Mouse (Mus musculus) thymus, postnatal 4 days (tissue): ENCODE results near the gene Exoc5.

ENCODE experiments used
- DNase-seq: peaks from one replicate; pipeline ENCODE4 v3.0.0; 2021

Exoc5 gene

DNA sequence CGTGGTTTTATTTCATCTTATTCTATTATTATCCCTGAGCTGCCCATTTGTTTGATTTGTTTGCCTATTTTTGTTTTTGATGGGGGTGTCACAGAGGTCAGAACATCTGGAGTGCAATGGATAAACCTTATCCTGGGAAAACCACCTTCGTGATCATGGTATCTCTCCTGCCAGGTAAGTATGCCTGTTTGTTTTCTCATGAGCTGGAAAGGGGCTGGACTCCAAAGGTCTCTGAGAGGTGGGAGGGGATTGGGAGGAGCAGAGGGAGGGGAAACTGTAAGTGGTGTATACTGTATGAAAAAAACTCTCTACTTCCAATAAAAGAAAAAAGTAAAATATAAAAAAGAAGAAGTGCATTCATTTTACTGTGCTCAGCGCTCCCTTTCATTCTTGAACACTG, 64.8 kb downstream of the Exoc5 start:
- no peak for DNase-seq

DNA sequence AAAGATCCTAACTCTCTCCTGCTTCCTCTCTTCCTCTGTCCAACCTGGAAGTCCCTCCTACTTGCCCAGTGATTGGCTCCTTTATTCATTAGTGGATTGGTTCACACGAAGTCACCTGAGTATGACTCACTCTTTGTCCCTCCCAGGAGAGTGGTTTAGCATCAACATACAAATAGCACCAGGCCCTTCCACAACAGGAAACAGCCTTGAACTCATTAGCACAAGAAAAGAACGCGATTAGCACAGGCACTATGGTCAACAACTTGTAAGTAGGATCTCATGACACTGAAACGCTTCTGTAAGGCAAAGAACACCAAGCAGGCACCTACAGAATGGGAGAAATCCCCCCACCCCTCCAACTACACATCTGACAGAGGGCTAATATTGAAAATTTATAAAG, 67.7 kb downstream of the Exoc5 start:
- no peak for DNase-seq

DNA sequence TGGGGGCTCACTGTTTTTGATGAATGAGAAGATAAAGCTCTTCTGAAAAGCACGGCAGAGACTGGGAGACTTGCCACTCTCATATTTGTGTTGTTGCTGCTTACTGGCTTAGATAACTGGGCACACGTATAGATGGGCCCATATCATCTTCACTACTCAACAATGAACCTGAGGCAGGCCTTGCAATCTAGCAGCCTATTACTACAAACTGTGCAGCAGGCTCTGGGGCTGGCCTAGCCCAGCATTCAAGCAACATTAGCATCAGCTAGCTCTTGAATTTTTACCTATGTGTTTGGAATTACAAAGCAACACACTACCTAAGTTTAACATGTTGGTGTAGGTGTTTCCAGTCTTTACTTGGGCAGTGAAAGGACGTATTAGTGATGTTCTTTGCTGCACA, 72.6 kb downstream of the Exoc5 start:
- no peak for DNase-seq

DNA sequence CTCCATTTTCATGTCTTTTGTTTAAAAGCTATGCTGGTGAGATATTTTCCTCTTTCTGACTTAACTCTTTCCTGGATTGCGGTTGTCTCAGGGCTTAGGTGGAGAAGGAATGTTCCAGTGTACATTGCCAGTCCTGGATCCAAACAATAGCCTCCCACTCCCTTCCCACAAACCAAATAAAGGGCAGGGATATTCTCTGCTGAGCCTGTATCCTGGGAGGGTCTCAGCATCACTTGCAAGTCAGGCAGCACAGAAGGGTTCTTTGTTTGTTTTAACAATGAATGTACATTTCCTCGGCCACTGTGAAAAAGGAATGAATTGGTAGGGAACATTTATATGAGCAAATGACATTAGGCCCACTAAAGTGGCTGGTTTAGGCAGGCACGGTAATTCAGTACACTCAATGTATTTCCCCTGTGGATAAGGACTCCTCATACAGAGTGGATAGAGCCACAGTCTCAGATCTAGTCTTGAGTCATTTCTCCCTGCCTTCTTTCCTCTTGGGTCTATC, 74.3 kb downstream of the Exoc5 start:
- DNase-seq, result no peak

DNA sequence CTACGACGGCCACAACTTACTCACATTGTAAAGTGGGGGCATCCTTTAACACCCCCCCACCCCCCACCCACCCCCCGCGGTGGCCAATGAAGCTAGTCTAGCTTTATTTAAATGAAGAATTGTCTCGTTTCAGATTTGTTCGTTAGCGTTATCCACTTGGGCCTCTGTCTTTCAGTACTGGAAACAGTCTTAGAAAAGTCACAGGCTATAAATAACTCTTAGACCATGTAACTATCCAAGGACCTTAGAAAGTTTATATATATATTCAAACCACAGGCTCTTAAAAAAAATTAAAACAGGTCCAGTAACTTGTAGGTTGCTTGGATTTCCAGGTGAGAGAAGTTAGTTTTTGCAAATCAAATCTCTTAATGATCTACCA, 75.3 kb downstream of the Exoc5 start:
- DNase-seq, result no peak

DNA sequence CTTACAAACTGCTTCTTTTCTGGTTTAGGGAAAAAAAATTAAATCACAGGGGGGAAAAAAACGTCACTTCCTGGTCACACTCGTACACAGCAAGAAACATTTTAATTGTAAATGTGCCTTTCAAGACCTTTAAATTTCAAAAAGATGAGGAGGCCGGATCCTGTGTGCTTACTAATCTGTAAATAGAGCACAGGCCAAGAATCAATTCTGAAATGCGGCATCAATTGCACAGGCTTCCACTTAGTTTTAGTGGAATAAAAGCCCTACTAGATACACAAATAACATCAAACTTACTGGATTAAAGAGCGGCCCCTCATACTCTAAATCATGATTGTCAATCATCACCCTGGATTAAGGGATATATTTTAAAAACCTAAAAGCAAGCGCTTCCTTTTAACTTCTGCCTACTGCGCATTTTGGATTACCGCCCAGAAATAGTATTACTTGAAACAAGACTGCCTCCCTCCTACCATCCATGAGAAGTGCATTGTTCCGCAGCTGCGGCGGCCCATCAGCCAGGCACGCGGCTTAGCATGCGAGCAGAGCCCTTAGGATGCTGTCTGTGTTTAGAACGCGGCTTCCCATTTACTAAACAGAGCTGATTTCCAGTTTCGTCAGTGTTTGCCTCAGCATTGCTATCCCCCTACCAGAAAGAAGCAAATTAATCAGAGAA, 75.8 kb downstream of the Exoc5 start:
- peak; percentile 32 for DNase-seq

DNA sequence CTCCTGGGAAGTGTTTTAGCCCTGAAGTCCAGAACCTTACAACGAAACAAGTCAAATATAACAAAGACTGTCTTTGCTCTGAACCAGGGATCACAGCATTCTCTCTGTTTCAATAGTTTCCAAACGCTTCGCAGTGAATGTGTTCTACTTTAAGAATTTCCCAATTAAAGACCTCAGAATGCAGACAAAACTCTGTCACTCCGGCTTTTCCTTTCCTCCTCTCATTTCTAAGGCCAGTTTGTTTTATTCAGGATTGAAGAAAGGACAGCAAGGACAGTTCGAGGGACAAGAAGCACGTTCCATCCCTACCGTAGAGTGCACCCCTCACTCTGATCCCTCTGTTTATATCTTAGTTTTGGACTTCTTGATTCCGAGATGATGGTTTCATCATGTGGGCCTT, 76.6 kb downstream of the Exoc5 start:
- DNase-seq, result no peak

DNA sequence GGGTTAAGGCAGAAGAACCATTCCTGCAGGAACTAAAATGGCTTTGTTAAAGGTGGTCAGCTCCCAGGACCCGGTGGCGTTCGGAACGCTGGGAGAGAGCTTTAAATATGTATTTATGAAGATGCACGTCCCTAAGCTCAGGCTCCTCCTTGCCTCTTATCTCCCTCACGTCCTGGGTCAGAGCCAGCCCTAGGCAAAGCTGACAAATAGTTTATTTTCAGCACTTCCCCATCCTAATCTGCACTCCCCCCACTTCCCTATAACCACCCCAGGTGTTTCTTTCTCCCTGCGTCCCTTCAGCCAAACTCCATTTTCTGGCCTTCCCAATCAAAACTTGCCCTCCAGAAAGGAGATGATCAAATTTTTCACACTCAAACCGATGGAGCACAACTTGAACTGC, 80.2 kb downstream of the Exoc5 start:
- no peak for DNase-seq

DNA sequence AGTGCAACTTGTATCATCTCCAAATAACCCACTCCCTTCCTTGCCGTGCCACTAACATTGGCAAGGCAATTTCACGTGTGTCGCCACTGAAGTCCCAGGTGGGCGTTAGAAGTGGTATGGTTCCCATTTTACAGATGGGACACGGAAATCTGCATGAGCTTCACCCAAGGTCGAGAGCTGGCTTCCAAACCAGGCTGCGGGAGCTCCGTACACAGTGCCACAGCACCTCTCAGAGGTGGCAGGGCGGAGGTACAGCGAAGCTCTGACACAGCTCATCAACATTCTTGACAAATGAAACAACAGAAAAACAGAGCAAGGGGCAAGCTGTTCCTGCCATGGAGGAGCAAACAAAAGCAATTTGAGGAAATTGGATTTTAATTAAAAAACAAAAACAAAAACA, 80.8 kb downstream of the Exoc5 start:
- DNase-seq, result peak; percentile 38

DNA sequence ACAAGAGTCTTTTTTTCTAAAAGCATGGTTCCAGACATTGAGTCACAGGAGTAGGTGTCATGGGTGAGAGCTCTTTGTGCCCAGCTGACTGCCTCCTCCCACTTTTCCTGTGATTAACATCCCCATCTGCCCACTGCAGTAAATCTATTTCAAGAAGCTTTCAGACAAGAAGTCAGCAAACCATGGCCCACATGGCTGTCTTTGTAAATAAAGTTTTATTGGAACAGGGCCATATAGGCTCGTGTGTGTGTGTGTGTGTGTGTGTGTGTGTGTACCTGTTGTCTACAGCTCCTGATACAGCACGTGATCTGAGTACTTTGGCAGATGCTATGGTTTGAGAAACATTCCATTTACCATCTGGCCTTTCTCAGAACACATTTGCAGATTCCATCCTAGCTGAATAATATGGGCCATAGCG, 87.5 kb downstream of the Exoc5 start:
- DNase-seq, result no peak

DNA sequence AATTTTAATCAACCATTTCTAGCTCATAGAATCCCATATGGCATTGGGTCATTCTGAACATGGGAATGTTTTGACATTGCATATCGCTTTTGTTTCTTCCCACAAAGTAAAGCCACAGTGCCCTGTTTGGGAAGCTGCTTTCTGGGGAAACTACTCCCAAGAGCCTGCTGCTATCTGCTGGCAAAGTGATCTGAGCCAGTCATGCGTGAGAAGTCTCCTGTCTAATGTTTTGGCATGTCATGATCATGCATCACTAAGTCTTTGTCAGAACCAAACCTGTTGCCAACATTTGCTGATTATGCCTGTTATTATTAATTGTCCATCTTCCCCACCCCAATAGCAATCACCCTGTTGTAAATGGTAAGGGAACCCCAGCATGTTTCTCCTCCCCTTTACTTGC, 94.9 kb downstream of the Exoc5 start:
- DNase-seq, result no peak

DNA sequence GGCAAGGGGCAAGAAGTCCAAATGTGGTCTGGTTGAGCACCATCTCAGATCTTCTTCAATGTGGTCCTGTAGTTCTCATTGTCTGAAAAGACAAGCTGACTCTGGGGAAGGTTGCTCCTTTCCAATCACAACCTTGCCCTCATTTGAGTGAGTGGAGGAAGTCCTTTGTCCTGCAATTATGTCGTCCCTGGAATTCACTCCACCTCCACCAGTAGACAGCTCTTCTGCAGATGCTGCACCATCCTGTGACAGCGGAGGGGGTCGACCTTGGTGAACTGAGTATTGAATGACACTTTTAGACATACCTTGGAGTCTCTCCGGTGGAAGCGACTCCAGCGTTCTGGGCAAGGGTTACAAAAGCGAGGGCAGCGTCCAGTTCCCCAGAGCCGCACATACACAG, 97.8 kb downstream of the Exoc5 start:
- no peak for DNase-seq
